Mouse (Mus musculus) lung, adult 2 months (tissue): ENCODE results near the gene Myo1h.

Experiments used
- CTCF ChIP-seq: fragments of 200-500 bp; IDR thresholded peaks from 2 replicates; pipeline ENCODE4 v1.5.1; 2011; ENCODE audit warnings: mild to moderate bottlenecking, low read length, control low read depth; ENCODE audit not compliant: insufficient read depth
- POLR2A ChIP-seq: fragments of 200-500 bp; IDR thresholded peaks from 2 replicates; pipeline ENCODE4 v1.6.1; 2011; ENCODE audit warnings: low read depth, mild to moderate bottlenecking, control low read depth, low read length, borderline replicate concordance; ENCODE audit errors: extremely low read depth

- no peak for TF ChIP-seq POLR2A
- no peak for TF ChIP-seq CTCF
These were observed 10.3 kb downstream of the Myo1h start for GRCm38 (mm10) chr5:114299156-114299855.
